Mouse (Mus musculus) lung, postnatal 4 days (tissue): ENCODE measurements around the gene Asb1.

Source experiments
- DNase-seq, 2 experiments: peaks; one replicate each; pipeline ENCODE4 v3.0.0; 2021

Gene Asb1

GRCm38 (mm10) chr1:91540271-91540826, at the start of gene Asb1:
Gene Asb1 (plus strand): TSS chr1:91540544.
- peak; percentile 95 to 98 for DNase-seq

- no peak for DNase-seq
Measured at GRCm38 (mm10) chr1:91492740-91493139, 47.6 kb upstream of the Asb1 start.

GRCm38 (mm10) chr1:91493938-91494337, 46.4 kb upstream of the Asb1 start:
- no peak for DNase-seq

- DNase-seq = peak; percentile 95 to 96
Measured at GRCm38 (mm10) chr1:91494457-91495140, 45.7 kb upstream of the Asb1 start, which contains the start of gene Traf3ip1. Gene Traf3ip1 (plus strand): TSS chr1:91494647.

- peak in 1 of 2 experiments; percentile 7 for DNase-seq
Measured at GRCm38 (mm10) chr1:91495321-91495720, 45.0 kb upstream of the Asb1 start.

GRCm38 (mm10) chr1:91498579-91498978, 41.8 kb upstream of the Asb1 start:
- DNase-seq = no peak

GRCm38 (mm10) chr1:91504615-91505014, 35.7 kb upstream of the Asb1 start:
- no peak for DNase-seq

- DNase-seq = no peak
Measured at GRCm38 (mm10) chr1:91514916-91515315, 25.4 kb upstream of the Asb1 start.

- DNase-seq = no peak
Measured at GRCm38 (mm10) chr1:91515642-91516041, 24.7 kb upstream of the Asb1 start.

- DNase-seq = peak; percentile 45 to 69
Measured at GRCm38 (mm10) chr1:91523759-91524158, 16.6 kb upstream of the Asb1 start.

GRCm38 (mm10) chr1:91525838-91526237, 14.5 kb upstream of the Asb1 start:
- DNase-seq = no peak

GRCm38 (mm10) chr1:91530166-91530565, 10.2 kb upstream of the Asb1 start:
- no peak for DNase-seq

GRCm38 (mm10) chr1:91532243-91532642, 8.1 kb upstream of the Asb1 start:
- DNase-seq = no peak

- peak; percentile 32 to 48 for DNase-seq
Measured at GRCm38 (mm10) chr1:91532892-91533291, 7.5 kb upstream of the Asb1 start.

- no peak for DNase-seq
Measured at GRCm38 (mm10) chr1:91533483-91533882, 6.9 kb upstream of the Asb1 start.

- DNase-seq = no peak
Measured at GRCm38 (mm10) chr1:91533961-91534723, 6.2 kb upstream of the Asb1 start.

- DNase-seq = no peak
Measured at GRCm38 (mm10) chr1:91537786-91538569, 2.4 kb upstream of the Asb1 start.

GRCm38 (mm10) chr1:91538570-91538929, 1.8 kb upstream of the Asb1 start:
- DNase-seq = no peak

- no peak for DNase-seq
Measured at GRCm38 (mm10) chr1:91539246-91539645, 1.1 kb upstream of the Asb1 start.

GRCm38 (mm10) chr1:91539704-91540270, 557 bp upstream of the Asb1 start:
- peak; percentile 31 to 49 for DNase-seq

- no peak for DNase-seq
Measured at GRCm38 (mm10) chr1:91541042-91541592, 773 bp downstream of the Asb1 start.

GRCm38 (mm10) chr1:91543974-91544373, 3.6 kb downstream of the Asb1 start:
- no peak for DNase-seq
